Mouse (Mus musculus): ENCODE measurements at regions not wholly inside any gene's neighbourhood (a gene's known extent, or its start where the extent isn't known, plus 50 kb on each side); places are given as distances from the start of the nearest gene placed in this dataset.

DNA sequence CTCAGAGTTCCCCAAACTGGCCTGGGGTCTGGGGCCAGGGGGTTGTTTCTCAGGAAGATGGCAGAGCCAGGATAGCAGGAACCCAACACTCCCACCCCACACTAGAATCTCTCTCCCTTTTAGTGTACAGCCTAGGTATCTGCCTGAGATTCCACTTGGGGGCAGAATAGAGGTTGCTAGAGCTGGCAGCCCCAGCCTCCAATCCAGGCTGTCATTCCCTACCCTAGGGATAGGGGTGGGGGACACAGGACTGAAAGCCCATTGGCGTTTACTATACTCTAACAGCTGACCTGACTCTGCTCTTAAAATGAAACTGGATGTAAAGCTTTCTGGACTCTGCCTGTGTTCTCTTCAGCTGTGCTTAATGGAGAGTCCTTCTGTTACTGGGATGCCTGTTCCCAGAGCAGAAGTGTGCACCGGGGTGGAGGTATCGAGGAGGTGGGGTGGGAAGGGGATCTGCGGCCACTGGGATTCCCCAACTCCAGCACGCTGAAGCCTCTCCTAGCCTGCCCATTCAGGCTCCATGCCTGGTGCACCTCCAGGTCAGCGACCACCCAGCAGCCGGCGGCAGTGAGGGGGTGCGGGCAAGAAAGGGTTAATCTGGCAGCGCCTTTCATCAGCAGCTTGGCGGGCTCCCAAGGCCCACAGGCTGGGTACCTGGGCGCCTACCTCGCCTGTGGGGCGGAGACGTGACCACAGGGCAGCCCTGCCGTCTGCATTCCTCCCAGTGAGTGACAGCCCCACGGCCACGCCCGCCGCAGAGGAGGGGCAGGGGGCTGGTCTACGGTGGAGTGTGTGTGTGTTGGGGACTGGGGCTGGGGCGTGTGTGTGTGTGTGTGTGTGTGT lies 50.9 kb upstream of the Tac4 start:
- Histone ChIP-seq H3K27ac (ENCODE audit: insufficient read depth, low read depth) (no peak overlapping the region), H3K27me3 (replicated peaks) (peaks cover 86% of the 10 kb centered on the region), H3K9ac (ENCODE audit: insufficient read depth, low read depth) (no peak overlapping the region), H3K4me2 (ENCODE audit: insufficient read depth, low read depth, poor library complexity, severe bottlenecking) (peak overlapping the region; percentile 13; the same call in 1 of the 2 replicates), H3K4me3 (replicated peaks in 1 of 3; ENCODE audit: low read depth in 2 of 3, low read length in 2 of 3, poor library complexity in 1 of 3) (no peak overlapping the region), H3K4me1 (ENCODE audit: control insufficient read depth in 1 of 2, insufficient read depth in 2 of 2) (peaks cover 2 to 5% of the 10 kb centered on the region in 2 experiments; a peak in 2 of 4 replicates), H3K79me2 (replicated peaks; ENCODE audit: control insufficient read depth, extremely low read depth, insufficient read depth, poor library complexity, severe bottlenecking) (no peaks in the 10 kb centered on the region), H3K36me3 (replicated peaks in 1 of 2; ENCODE audit: control insufficient read depth in 1 of 2, insufficient read depth in 1 of 2, low read length in 1 of 2) (no peaks in the 10 kb centered on the region), H3K9me3 (replicated peaks; ENCODE audit: low read length) (no peaks in the 10 kb centered on the region)
- TF ChIP-seq ZKSCAN1 (IDR thresholded peaks at IDR 0.05; ENCODE audit: borderline replicate concordance, low read depth, low read length), result no peak
- TF ChIP-seq CTCF (conservative IDR thresholded peaks at IDR 0.05 in 1 of 2, IDR thresholded peaks at IDR 0.05 in 1 of 2; ENCODE audit: low read depth in 2 of 2, low read length in 2 of 2), result 0 out of 4 replicates have a peak, but pooled peaks of 1 of the 2 experiments have one; percentile 7
- no peak for DNase-seq (ENCODE audit: extremely low read depth)
- in situ Hi-C loops (cut with MboI; ENCODE audit: low pct_ligation_motif_present, low pct_unique_long_range_greater_than_20kb, low sequenced_read_pairs) (no loop called here), dilution Hi-C loops (cut with MboI; ENCODE audit: extremely low pct_ligation_motif_present, extremely low pct_unique_long_range_greater_than_20kb, low sequenced_read_pairs) (no loop called here)

GRCm38 (mm10) chr11:95211031-95211425 lies 50.3 kb upstream of the Tac4 start:
- Histone ChIP-seq H3K79me2 (replicated peaks; ENCODE audit: control insufficient read depth, extremely low read depth, insufficient read depth, poor library complexity, severe bottlenecking) (no peaks in the 10 kb centered on the region), H3K9ac (ENCODE audit: insufficient read depth, low read depth) (no peak overlapping the region), H3K27ac (ENCODE audit: insufficient read depth, low read depth) (no peak overlapping the region), H3K27me3 (replicated peaks) (peaks cover 86% of the 10 kb centered on the region), H3K9me3 (replicated peaks; ENCODE audit: low read length) (no peaks in the 10 kb centered on the region), H3K4me1 (ENCODE audit: control insufficient read depth in 1 of 2, insufficient read depth in 2 of 2) (peaks cover 2 to 5% of the 10 kb centered on the region in 2 experiments; a peak in 2 of 4 replicates), H3K36me3 (replicated peaks in 1 of 2; ENCODE audit: control insufficient read depth in 1 of 2, insufficient read depth in 1 of 2, low read length in 1 of 2) (no peaks in the 10 kb centered on the region), H3K4me3 (replicated peaks in 1 of 3; ENCODE audit: low read depth in 2 of 3, low read length in 2 of 3, poor library complexity in 1 of 3) (no peak overlapping the region), H3K4me2 (ENCODE audit: insufficient read depth, low read depth, poor library complexity, severe bottlenecking) (no peak overlapping the region)
- no peak for DNase-seq (ENCODE audit: extremely low read depth)
- TF ChIP-seq ZC3H11A (IDR thresholded peaks at IDR 0.05; ENCODE audit: low read depth, low read length) (no peak), POLR2A (IDR thresholded peaks at IDR 0.05; ENCODE audit: low read depth, low read length) (no peak), EP300 (IDR thresholded peaks at IDR 0.05; ENCODE audit: low read length) (no peak), USF1 (IDR thresholded peaks at IDR 0.05; ENCODE audit: low read depth, low read length) (no peak), CHD1 (IDR thresholded peaks at IDR 0.05; ENCODE audit: low read depth, low read length) (no peak), SIN3A (IDR thresholded peaks at IDR 0.05; ENCODE audit: low read length) (no peak), PAX5 (IDR thresholded peaks at IDR 0.05; ENCODE audit: low read length) (no peak), MAFK (IDR thresholded peaks at IDR 0.05; ENCODE audit: insufficient replicate concordance, low read length) (no peak), ZNF384 (IDR thresholded peaks at IDR 0.05; ENCODE audit: low read depth, low read length) (no peak), IRF4 (IDR thresholded peaks at IDR 0.05; ENCODE audit: low read depth, low read length) (no peak), NRF1 (IDR thresholded peaks at IDR 0.05; ENCODE audit: low read depth, low read length) (no peak), GABPA (IDR thresholded peaks at IDR 0.05; ENCODE audit: insufficient replicate concordance, low read depth, low read length) (no peak), MAZ (IDR thresholded peaks at IDR 0.05; ENCODE audit: low read depth, low read length) (no peak), RCOR1 (conservative IDR thresholded peaks at IDR 0.05; ENCODE audit: low read depth, low read length) (no peak), ZMIZ1 (IDR thresholded peaks at IDR 0.05; ENCODE audit: low read depth, low read length) (no peak)
- in situ Hi-C loops (cut with MboI; ENCODE audit: low pct_ligation_motif_present, low pct_unique_long_range_greater_than_20kb, low sequenced_read_pairs) (no loop called here), dilution Hi-C loops (cut with MboI; ENCODE audit: extremely low pct_ligation_motif_present, extremely low pct_unique_long_range_greater_than_20kb, low sequenced_read_pairs) (no loop called here)

Measured in CH12.LX (cell line).